Mouse (Mus musculus): Measurements from ENCODE around the gene Elob.

Elob gene

DNA sequence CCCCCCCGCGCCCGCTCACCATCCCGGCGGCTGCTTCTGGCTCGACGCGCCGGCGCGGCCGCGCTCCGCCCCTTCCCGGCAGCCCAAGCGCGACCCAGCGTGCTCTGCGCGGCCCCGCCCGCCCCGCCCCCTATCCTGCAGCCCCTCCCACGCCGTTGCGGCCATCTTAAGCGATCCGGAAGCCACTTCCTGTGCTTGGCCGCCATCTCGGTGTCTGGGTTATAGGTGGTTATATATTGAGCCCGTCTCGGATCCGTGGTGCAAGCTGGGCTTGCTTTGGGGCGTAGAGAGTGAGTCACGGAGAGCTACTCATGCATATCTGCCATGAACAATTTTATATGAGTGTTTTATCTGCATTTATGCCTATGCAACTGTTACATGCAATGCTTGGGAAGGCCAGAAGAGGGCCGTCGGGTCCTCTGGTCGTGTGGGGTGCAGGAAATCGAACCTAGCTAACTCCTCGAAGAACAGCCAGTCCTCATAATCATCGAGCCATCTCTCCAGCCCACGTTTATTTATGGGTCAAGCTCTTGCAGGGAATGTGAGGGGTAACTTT, at the start of gene Elob:
Elob (minus strand) TSS at position 73 of the 556 bp plus-strand sequence.
- DNase-seq (ENCODE audit: low spot score in 2 of 2), result peak; percentile 76 to 89

- DNase-seq (ENCODE audit: low spot score in 2 of 2), result no peak
Observed at GRCm38 (mm10) chr17:23877166-23877565, 48.2 kb upstream of the Elob start.

DNA sequence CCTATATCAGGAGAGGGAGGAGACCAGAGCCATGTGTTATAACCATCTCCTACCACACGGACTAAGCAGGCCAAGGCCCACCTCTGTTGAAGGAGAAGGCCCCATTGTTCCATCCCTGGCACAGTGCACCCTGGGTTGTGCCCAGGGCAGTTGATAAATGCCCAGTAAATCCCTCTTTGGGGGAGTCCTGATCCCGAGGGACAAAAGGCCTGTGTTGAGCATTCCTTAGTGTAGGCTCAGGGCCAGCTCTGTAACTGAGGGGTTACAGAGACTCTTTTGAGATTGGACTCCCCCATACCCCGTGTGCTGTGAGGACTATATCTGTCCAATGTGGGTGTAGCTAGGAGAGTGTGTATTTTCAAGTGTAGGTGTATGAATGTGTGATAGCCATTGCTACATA, 47.8 kb upstream of the Elob start:
- no peak for DNase-seq (ENCODE audit: low spot score in 2 of 2)

DNA sequence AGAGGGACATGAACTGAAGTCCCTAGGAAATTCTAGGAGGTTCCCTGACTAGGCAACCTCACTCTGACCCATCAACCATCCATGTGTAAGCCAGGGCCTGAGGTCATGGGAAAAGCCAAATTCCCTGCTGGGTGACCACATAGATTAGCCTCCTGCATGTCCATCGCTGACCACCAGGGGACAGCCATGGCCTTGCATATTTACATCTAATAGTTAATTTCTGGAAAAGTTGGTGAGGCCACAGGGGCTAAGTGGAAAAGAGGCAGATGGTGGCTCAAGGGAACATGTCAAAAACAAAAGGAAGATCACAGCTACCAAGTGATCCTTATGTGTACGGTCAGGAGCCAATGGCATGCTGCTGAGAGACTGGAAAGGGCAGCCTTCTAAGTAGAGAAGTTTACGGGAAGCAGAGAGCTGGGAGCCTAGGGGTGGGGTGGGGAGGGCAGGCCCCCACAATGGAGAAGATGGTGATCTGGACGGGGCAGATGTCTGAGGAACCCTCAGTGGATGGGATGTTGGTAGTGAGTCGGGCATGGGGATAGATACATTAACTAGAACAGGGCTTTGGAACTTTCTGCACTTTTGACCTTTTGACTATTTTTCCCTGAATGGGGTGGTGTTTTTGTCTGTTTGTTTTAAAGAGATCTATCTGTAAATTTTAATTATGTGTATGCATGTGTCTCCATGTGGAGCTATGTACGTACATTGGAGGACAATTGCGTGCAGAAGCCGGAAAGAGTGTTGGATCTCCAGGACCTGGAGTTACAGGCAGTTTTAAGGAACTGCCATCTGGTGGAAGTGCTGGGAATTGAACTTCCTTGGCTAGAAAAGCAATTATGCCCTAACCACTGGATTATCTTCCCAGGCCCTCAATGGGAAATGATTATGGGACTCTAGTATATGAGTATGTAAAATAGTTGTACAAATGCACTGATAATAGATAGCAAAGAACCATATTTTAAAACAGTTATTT, 45.2 kb upstream of the Elob start:
- peak in 1 of 2 experiments; percentile 44 for DNase-seq (ENCODE audit: low spot score in 2 of 2)

DNA sequence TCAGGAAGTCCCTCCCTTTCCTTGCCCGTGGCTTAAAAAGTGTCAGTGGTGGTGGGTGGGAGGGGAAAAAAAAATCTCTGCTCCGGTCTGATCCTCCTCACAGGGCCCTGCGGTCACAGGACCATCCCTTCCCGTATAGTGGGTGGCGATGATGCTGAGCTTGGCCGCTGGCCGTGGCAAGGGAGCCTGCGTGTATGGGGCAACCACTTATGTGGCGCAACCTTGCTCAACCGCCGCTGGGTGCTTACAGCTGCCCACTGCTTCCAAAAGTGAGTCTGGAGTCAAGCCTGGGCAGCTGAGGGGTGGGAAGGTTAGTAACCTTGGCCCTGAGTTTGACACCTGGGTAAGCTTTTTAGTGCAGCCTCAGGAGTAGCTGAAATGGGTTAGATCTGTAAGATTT, 39.6 kb upstream of the Elob start:
- no peak for DNase-seq (ENCODE audit: low spot score in 2 of 2)

DNA sequence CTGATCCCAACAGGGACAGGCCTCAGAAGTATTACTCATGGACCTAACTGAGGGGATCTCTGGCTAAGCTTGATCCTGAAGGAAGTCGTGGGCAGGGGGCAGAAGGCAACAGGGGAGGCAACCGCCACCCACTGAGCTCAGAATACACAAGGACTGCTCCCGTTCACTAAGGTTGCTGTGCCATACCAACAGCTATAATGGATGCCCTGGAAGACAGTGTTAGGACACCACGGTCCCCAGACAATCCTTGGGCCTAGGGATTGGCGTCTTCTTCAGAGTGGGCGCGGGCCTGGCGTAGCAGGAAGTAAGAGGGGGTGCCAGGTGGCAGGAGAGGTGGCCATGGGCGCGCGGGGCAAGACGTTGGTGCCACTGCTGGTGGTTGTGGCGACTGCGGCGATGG, 38.8 kb upstream of the Elob start, which contains the start of gene Prss21:
Prss21 (plus strand) TSS at position 301 of the 400 bp plus-strand sequence.
- no peak for DNase-seq (ENCODE audit: low spot score in 2 of 2)

- DNase-seq (ENCODE audit: low spot score in 2 of 2), result no peak
Observed at GRCm38 (mm10) chr17:23862926-23863325, 34.0 kb upstream of the Elob start.

GRCm38 (mm10) chr17:23857913-23858312, 29.0 kb upstream of the Elob start:
- no peak for DNase-seq (ENCODE audit: low spot score in 2 of 2)

DNA sequence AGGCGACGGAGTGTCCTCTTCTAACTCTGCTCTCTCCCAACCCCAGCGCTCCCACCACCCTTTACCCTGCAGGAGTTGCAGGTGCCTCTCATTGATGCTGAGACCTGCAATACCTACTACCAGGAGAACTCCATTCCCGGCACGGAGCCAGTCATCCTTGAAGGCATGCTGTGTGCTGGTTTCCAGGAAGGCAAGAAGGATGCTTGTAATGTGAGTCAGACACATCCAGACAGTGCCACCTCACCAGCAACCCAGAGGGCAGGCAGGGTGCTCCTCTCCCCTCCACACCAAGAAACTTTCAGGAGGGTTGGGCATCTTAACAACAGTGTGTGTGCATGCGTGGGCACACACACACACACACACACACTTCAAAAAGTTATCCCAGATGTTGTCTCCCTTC, 28.3 kb upstream of the Elob start:
- DNase-seq (ENCODE audit: low spot score in 2 of 2), result no peak

GRCm38 (mm10) chr17:23854229-23854765, 25.4 kb upstream of the Elob start:
- no peak for DNase-seq (ENCODE audit: low spot score in 2 of 2)

- peak; percentile 46 to 82 for DNase-seq (ENCODE audit: low spot score in 2 of 2)
Observed at GRCm38 (mm10) chr17:23853292-23853691, 24.4 kb upstream of the Elob start.

DNA sequence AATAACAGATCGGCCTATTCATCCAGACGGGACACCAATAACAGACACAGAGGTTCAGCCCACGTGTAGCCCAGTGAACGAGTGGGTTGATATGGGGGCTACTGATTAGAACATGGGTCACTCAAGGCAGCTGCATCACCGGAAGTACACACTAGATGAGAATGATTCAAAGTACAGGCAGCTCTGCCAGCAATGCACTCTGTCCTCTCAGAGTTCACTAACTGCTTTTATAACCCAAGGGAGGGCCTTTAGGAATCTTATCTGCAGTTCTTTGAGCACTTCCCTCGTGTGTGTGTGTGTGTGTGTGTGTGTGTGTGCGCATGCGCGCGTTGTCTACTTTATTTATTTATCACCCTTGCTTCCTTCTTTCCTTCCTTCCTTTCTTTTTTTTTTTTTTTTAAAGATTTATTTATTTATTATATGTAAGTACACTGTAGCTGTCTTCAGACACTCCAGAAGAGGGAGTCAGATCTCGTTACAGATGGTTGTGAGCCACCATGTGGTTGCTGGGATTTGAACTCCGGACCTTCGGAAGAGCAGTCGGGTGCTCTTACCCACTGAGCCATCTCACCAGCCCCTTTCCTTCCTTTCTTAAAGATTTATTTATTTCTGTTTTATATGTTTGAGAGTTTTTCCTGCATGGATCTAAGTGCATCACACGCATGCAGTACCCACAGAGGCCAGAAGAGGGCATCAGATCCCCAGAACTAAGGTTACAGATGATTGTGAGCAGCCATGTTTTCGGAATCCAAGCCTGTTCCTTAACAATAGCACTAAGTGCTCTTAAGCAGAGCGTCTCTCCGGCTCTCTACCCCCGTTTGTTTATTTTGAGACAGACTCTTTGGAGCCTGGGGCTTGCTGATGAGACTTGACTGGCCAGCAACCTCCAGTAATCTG, 22.2 kb upstream of the Elob start:
- peak; percentile 56 to 76 for DNase-seq (ENCODE audit: low spot score in 2 of 2)

- DNase-seq (ENCODE audit: low spot score in 2 of 2), result no peak
Observed at GRCm38 (mm10) chr17:23850028-23850427, 21.1 kb upstream of the Elob start.

DNA sequence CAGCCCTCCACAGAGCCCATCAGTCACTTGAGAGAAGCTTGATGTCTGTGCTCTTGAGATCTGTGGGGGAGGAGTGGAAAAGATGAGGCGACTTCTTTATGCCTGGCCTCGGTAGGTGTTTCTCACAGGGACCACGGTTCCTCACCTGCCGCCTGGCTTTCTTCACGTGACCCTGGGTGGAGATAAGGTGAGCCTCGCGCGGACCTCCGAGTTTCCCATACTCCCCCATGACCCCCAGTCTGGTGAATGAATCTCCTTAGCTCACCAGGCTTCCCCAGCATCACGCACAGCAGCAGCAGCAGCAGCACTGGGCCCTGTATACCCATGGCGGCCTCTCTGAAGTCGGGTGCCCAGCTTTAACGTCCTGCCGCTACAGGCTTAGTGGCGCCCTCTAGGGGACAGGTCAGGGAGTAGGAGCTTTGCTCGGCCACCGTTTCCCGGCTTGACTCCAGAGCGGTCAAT, 14.9 kb upstream of the Elob start, which contains the start of the genes Prss32 and Prss41:
Prss32 (plus strand) TSS at position 44 of the 462 bp plus-strand sequence.
Prss41 (minus strand) TSS at position 361 of the 462 bp plus-strand sequence.
- DNase-seq (ENCODE audit: low spot score in 2 of 2), result peak; percentile 48 to 78

DNA sequence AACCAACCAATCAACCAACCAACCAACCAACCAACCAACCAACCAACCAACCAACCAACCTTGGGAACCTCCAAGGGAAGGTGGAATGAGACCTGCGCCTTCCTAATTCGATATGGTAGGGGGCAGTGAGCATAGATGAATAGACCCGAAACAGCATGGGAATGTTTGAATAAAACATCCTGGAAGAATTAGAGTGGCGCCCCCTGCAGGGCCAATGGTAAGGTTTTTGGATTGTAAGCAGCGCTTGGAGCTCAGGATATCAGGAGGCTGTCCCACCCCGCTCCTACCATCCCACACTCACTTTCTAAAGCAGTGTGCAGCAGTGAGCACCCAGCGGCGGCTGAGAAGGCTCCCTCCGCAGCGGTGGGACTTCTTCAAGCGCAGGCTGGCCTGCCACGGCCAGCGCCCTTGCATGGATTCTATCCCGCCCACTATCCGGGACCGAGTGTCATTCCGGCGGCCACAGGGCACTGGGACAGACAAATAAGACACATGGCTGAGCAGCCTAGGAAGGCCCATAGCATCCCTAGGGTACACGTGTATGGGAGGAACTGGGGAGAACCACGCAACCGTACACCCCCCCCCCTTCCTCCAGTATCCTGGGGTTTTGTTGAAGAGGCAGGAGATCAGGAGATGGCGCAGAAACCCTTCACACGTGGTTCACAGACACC, 14.3 kb upstream of the Elob start:
- DNase-seq (ENCODE audit: low spot score in 2 of 2), result peak in 1 of 2 experiments; percentile 52

DNA sequence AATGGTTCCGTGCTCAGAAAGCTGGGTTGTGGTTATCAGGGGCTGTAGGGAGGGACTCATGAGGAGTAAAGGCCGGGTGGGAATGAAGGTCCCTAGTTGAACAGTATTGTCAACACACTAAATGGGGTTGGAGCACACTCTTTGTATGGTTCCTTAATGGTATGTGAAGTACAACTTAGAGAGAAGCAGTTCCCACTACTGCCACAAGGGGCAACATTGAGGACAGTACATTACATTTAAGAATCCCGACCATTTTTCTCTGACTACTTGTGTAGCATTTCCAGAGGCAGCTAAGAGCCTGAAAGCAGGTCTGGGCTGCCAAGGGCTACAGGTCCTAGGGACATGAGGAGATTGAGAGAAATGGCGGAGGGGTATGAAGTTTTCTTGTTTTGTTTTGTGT, 12.2 kb upstream of the Elob start:
- peak; percentile 58 to 84 for DNase-seq (ENCODE audit: low spot score in 2 of 2)

GRCm38 (mm10) chr17:23836006-23836575, 7.2 kb upstream of the Elob start, which contains the start of gene Prss33:
Gene Prss33, minus strand, starts transcription at chr17:23836056.
- no peak for DNase-seq (ENCODE audit: low spot score in 2 of 2)

DNA sequence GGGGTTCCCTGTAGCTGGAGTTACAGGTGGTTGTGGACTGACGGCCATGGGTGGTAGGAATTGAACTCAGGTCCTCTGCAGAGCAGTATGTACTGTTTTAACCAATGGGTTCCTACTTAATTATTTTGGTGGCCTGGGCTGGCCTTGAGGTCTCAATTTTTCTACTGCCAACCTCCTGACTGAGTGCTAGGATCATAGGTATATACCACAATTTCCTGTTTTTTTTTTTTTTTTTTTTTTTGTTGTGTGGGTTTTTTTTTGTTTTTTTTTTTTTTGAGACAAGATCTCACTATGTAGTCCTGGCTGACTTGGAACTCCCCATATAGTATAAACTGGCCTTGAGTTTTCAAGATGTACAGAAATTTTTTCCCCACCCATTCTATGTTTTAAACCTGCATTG, 2.3 kb upstream of the Elob start:
- DNase-seq (ENCODE audit: low spot score in 2 of 2), result no peak

GRCm38 (mm10) chr17:23828271-23829001, 500 bp downstream of the Elob start:
- peak; percentile 72 to 75 for DNase-seq (ENCODE audit: low spot score in 2 of 2)

DNA sequence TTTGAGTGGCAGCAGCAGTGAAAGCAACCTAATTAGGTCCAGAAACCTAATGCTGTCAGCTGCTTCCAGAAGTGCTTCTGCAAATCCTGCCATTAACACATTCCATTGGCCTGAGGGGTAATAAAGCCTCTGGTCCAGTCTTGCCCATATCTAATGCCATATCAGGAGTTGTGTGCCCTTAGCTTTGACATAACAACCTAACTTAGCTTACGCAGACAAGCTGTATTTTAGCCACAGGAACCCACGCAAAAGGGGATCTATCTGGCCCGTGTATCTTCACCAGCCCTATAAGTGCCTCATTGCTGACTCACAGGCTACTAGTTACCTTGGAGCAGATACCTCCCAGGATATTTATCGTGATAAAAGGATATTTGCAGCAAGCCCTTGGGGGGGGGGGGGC, 3.3 kb downstream of the Elob start:
- DNase-seq (ENCODE audit: low spot score in 2 of 2), result no peak
